In the genomic region with DNA sequence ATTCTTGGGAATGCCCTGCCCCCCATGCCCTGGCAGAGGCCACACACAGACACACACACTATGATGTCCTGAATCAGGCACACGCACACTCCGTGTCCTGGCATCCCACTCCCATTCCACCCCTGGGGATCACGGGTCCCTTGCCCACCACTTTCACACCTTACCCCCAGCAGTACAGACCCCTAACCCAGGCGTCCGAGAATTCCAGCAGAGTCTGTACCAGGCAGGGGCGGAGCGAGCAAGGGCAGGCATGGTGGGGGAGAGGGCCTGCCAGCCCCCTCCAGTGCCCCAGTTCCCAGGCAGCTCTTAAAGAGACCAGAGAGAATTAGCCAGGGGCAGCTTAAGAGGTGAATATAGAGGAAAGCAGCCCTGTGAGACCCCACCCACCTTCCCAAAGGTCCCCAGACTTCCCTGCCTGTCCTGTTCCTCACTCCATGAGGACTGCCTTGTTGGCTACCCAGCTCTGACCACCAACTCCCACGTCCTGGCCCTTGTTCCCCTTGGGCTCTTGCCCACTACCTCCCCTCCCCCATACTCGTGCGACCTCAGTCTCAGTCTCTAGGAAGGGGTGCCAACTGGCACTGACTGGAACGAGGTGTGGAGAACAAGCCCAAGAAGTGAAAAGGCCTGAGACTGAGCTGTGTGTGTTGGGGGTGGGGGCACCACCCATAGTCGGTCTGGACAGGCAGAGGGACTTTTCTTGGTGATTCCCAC, we compare ENCODE assay signal across 8 mouse cellular contexts. TPM values are rescaled to one million over a fixed set of nuclear protein-coding genes. Genes with fewer than 3 reads are reported as not detected.
DNase-seq lines count a peak whose midpoint lies in the region; ATAC-seq and TF ChIP-seq lines count a peak whose summit lies in the region.

TSS of gene Sema4a (minus strand) at position 200 of the 714 bp plus-strand sequence.

- no peak within 1 kb of the TSS for H3K4me3 ChIP-seq in lung, adult 2 months (replicated peaks; ENCODE audit: extremely low read depth, low read depth, low read length)
- H3K4me3 ChIP-seq in embryonic facial prominence, embryonic 13.5 days, result no peak within 1 kb of the TSS
- no peak within 1 kb of the TSS for H3K4me3 ChIP-seq in intestine, postnatal 0 days (ENCODE audit: low read depth, low read length)
- H3K4me3 ChIP-seq in megakaryocyte, embryonic 14.5 days (replicated peaks), result no peak within 1 kb of the TSS

- H3K27me3 ChIP-seq in embryonic facial prominence, embryonic 13.5 days, result peaks cover 4% of the 10 kb centered on the region; the same call in 1 of the 2 replicates
- peaks cover 5% of the 10 kb centered on the region for H3K27me3 ChIP-seq in intestine, postnatal 0 days (replicated peaks; ENCODE audit: control insufficient read depth, insufficient read depth, low read length)
- peaks cover 75% of the 10 kb centered on the region for H3K27me3 ChIP-seq in megakaryocyte, embryonic 14.5 days (replicated peaks)

- ATAC-seq in embryonic facial prominence, embryonic 13.5 days (ENCODE audit: insufficient number of reproducible peaks, insufficient read depth, low FRiP score, low TSS enrichment, low read depth), result no peak; the same call in 1 of the 2 replicates
- ATAC-seq in intestine, postnatal 0 days, result no peak

- WGBS in lung, adult 2 months, result 46% methylated on average over 12 of the region's 12 CpGs
- WGBS in embryonic facial prominence, embryonic 13.5 days, result 43% methylated on average over 12 of the region's 12 CpGs
- 63% methylated on average over 12 of the region's 12 CpGs for WGBS in intestine, postnatal 0 days

- TF ChIP-seq CTCF in lung, adult 2 months (IDR thresholded peaks at IDR 0.05; ENCODE audit: insufficient read depth, low read length), result no peak
- no peak for TF ChIP-seq CTCF in intestine, postnatal 0 days (IDR thresholded peaks at IDR 0.05; ENCODE audit: low read depth)

- no peaks in the 10 kb centered on the region for H3K9me3 ChIP-seq in embryonic facial prominence, embryonic 13.5 days
- no peaks in the 10 kb centered on the region for H3K9me3 ChIP-seq in intestine, postnatal 0 days (ENCODE audit: control insufficient read depth)
- H3K9me3 ChIP-seq in megakaryocyte, embryonic 14.5 days, result no peaks in the 10 kb centered on the region

- no peak for DNase-seq in lung, adult 2 months
- DNase-seq in lung, postnatal 36 days, result no peak
- DNase-seq in gastrocnemius, postnatal 4 days (ENCODE audit: low spot score in 2 of 2), result no peak
- no peak for DNase-seq in urinary bladder, postnatal 10 days (ENCODE audit: low spot score)
- DNase-seq in spleen, postnatal 10 days (ENCODE audit: low spot score in 2 of 2), result no peak

- no peaks in the 10 kb centered on the region for H3K36me3 ChIP-seq in embryonic facial prominence, embryonic 13.5 days
- no peaks in the 10 kb centered on the region for H3K36me3 ChIP-seq in intestine, postnatal 0 days (ENCODE audit: control insufficient read depth, insufficient read depth)
- no peaks in the 10 kb centered on the region for H3K36me3 ChIP-seq in megakaryocyte, embryonic 14.5 days (replicated peaks; ENCODE audit: low read length)

- H3K4me1 ChIP-seq in lung, adult 2 months (ENCODE audit: control insufficient read depth, insufficient read depth, low read length), result peaks cover 3% of the 10 kb centered on the region; the same call in 1 of the 2 replicates
- peaks cover 25% of the 10 kb centered on the region for H3K4me1 ChIP-seq in embryonic facial prominence, embryonic 13.5 days
- no peaks in the 10 kb centered on the region for H3K4me1 ChIP-seq in intestine, postnatal 0 days (replicated peaks; ENCODE audit: control insufficient read depth, insufficient read depth, low read length)
- H3K4me1 ChIP-seq in megakaryocyte, embryonic 14.5 days, result peaks cover 51% of the 10 kb centered on the region

- peak within 1 kb of the TSS; percentile 55 for H3K9ac ChIP-seq in embryonic facial prominence, embryonic 13.5 days
- no peak within 1 kb of the TSS for H3K9ac ChIP-seq in intestine, postnatal 0 days (ENCODE audit: low read depth, low read length)

- no peak for TF ChIP-seq POLR2A in lung, adult 2 months (IDR thresholded peaks at IDR 0.05; ENCODE audit: borderline replicate concordance, extremely low read depth, low read depth, low read length)

- no peak within 1 kb of the TSS for H3K27ac ChIP-seq in embryonic facial prominence, embryonic 13.5 days
- no peak within 1 kb of the TSS for H3K27ac ChIP-seq in intestine, postnatal 0 days (ENCODE audit: low read depth, low read length)

- H3K4me2 ChIP-seq in embryonic facial prominence, embryonic 13.5 days, result peak within 1 kb of the TSS; percentile 3; the same call in 1 of the 2 replicates
- no peak within 1 kb of the TSS for H3K4me2 ChIP-seq in intestine, postnatal 0 days (replicated peaks; ENCODE audit: low read depth)

RNA-seq across cellular contexts. Expression of gene Sema4a, which starts in this region (rescaled TPM):
- 52.3 and 58.3 TPM in 2 replicates for polyA plus RNA-seq in lung, adult 2 months (2012; rRNA removed)
- 10.3 and 13.3 TPM in 2 replicates for polyA plus RNA-seq in embryonic facial prominence, embryonic 13.5 days (2015; fragmentation: Nextera tagmentation; extraction: Ambion mirVana)
- 93.1 and 101 TPM in 2 replicates for polyA plus RNA-seq in intestine, postnatal 0 days (2015; fragmentation: Nextera tagmentation; extraction: Ambion mirVana)
- polyA plus RNA-seq in megakaryocyte, embryonic 14.5 days (2012; ENCODE audit: insufficient read depth, low replicate concordance), result 8.4 and 26.0 TPM in 2 replicates
- total RNA-seq in gastrocnemius, postnatal 4 days (2021), result 1 to 10 TPM; 3.0 to 4.4 TPM
